Mouse (Mus musculus): ENCODE data around the gene Dpp9. TPM values are rescaled to one million over a fixed set of nuclear protein-coding genes. Genes with fewer than 3 reads are reported as not detected.

The Dpp9 gene
- total and polyA plus RNA-seq, 2 experiments from 2014 or later = 19.5 to 21.9 TPM

DNA sequence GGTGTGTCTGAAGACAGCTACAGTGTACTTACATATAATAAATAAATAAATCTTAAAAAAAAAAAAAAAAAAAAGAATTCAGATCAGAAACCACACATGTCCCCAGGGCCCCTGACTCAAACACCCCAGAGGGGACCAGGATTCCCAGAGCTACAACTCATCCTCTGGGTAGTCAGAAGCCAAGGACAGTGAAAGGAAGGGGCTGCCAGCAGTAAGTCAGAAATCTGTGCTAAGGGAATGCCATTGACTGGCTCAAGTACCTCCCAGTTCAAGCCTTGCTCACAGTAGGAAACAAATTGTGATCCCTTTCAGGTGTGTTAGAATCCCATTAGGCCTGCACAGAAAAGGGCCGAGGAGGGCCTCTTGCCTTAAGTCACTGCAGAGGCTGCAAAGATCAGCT lies 4.5 kb downstream of the Dpp9 start:
- no peak overlapping the region for H3K4me3 ChIP-seq (ENCODE audit: low read depth, low read length)
- TF ChIP-seq CTCF (IDR thresholded peaks at IDR 0.05; ENCODE audit: low read depth) = no peak
- 58% methylated on average over 1 of the region's 1 CpGs for WGBS
- no peaks in the 10 kb centered on the region for H3K9me3 ChIP-seq (ENCODE audit: low read length)
- no peak overlapping the region for H3K4me2 ChIP-seq (ENCODE audit: low read depth)
- DNase-seq (no peak), ATAC-seq (no peak)
- H3K27me3 ChIP-seq (ENCODE audit: insufficient read depth, low read length) = no peaks in the 10 kb centered on the region
- no peak overlapping the region for H3K27ac ChIP-seq (ENCODE audit: low read depth, low read length)
- peaks cover 15% of the 10 kb centered on the region for H3K4me1 ChIP-seq (ENCODE audit: insufficient read depth)
- H3K9ac ChIP-seq = no peak overlapping the region
- H3K36me3 ChIP-seq (ENCODE audit: insufficient read depth) = peaks cover 31% of the 10 kb centered on the region

DNA sequence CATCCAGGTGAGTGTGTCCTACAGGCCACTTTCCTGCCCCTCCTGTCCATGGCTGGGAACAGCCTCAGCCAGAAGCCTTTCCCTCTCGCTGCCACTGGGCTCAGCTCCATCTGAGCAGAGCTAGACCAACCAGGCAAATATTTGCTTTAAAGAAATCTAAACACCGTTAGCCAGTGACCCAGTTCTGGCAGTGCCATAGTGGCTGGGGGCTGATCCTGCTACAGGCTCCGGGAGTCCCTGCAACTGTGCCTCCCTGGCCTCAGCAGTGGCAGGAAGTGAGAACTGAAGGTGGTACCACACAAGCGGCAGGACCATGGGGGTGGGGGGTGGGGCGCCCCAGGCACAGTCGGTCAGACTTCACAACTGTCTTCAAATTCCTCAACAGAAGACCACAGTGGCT lies 6.0 kb downstream of the Dpp9 start:
- Histone ChIP-seq H3K27ac (ENCODE audit: low read depth, low read length) (no peak overlapping the region), H3K4me2 (ENCODE audit: low read depth) (no peak overlapping the region), H3K27me3 (ENCODE audit: insufficient read depth, low read length) (no peaks in the 10 kb centered on the region), H3K4me3 (ENCODE audit: low read depth, low read length) (no peak overlapping the region), H3K4me1 (ENCODE audit: insufficient read depth) (peaks cover 11% of the 10 kb centered on the region), H3K9me3 (ENCODE audit: low read length) (no peaks in the 10 kb centered on the region), H3K9ac (no peak overlapping the region), H3K36me3 (ENCODE audit: insufficient read depth) (peaks cover 45% of the 10 kb centered on the region)
- 68% methylated on average over 6 of the region's 6 CpGs for whole genome bisulfite sequencing
- TF ChIP-seq CTCF (IDR thresholded peaks at IDR 0.05; ENCODE audit: low read depth) = no peak
- no peak for DNase-seq
- no peak for ATAC-seq

DNA sequence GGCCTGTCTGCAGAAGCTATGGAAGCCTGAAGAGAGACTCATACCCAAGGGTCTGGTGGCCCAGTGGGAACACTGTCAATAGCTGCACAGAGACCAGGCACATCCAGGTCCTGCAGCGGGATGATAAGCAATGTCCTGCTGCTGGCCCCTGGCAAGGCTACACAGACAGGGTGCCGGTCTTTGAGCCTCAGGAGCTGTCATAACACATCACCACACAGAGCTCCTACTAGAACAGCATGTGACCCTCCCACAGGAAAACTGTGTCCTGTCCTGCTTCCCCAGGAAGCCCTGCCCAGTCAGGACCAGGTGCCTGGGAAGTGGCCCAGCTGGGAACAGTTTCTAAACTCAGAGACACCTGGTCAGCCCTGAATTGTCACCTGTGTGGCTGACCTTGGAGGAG lies 7.6 kb downstream of the Dpp9 start:
- 85% methylated on average over 2 of the region's 2 CpGs for WGBS
- H3K9me3 ChIP-seq (ENCODE audit: low read length) = no peaks in the 10 kb centered on the region
- H3K27ac ChIP-seq (ENCODE audit: low read depth, low read length) = no peak overlapping the region
- H3K36me3 ChIP-seq (ENCODE audit: insufficient read depth) = peaks cover 61% of the 10 kb centered on the region
- no peak for TF ChIP-seq CTCF (IDR thresholded peaks at IDR 0.05; ENCODE audit: low read depth)
- no peak overlapping the region for H3K4me2 ChIP-seq (ENCODE audit: low read depth)
- no peak for ATAC-seq
- no peaks in the 10 kb centered on the region for H3K27me3 ChIP-seq (ENCODE audit: insufficient read depth, low read length)
- H3K4me1 ChIP-seq (ENCODE audit: insufficient read depth) = no peaks in the 10 kb centered on the region
- no peak overlapping the region for H3K4me3 ChIP-seq (ENCODE audit: low read depth, low read length)
- H3K9ac ChIP-seq = no peak overlapping the region
- DNase-seq = no peak

DNA sequence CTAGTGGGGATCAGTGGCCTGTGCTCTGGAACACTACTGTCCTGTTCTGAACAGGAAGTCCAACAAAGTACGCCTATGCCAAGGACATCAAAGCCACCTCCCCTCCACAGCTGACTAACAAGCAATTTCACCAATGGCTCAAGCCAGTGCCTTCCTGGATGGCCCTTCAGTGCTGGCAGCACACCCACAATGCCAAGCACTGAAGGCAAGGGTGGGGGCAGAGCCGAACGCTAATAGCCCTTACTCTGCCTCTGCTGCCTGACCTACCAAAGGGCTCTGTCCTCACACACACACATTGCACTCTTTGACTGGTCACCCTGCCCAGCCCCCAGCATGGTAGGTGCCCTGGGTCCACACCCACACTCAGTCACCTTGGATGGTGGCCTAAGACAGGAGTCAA lies 9.9 kb downstream of the Dpp9 start:
- no peak for TF ChIP-seq CTCF (IDR thresholded peaks at IDR 0.05; ENCODE audit: low read depth)
- Histone ChIP-seq H3K4me1 (ENCODE audit: insufficient read depth) (no peaks in the 10 kb centered on the region), H3K36me3 (ENCODE audit: insufficient read depth) (peaks cover 83% of the 10 kb centered on the region), H3K4me3 (ENCODE audit: low read depth, low read length) (no peak overlapping the region), H3K9me3 (ENCODE audit: low read length) (no peaks in the 10 kb centered on the region), H3K4me2 (ENCODE audit: low read depth) (no peak overlapping the region), H3K27ac (ENCODE audit: low read depth, low read length) (no peak overlapping the region), H3K27me3 (ENCODE audit: insufficient read depth, low read length) (no peaks in the 10 kb centered on the region), H3K9ac (no peak overlapping the region)
- DNase-seq (no peak), ATAC-seq (no peak)
- WGBS = 85% methylated on average over 3 of the region's 3 CpGs

DNA sequence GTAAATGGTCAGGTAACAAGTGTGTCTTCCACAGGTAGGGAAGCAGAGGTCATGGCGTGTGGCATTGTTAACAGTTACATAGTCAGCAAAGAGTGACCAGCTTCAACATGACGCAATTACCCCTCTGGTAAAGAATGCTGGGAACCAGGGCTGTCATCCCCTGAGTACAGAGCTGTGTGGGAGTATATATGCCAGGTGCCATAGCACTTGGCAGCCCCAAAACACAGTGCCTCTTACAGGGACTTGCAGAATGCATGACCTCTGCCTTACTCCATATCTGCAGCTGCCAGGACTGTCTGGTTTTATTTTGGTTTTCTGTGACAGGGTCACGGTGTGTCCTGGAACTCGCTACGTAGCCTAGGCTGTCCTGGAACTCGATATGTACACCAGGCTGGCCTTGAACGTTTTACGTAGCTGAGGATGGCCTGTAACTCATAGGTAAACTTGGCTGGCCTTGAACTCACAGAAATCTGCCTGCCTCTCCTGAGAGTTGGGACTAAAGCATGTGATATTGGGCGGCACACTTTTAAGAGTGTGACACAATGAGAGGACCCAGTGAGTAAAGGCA lies 10.7 kb downstream of the Dpp9 start:
- H3K4me2 ChIP-seq (ENCODE audit: low read depth) = no peak overlapping the region
- no peak overlapping the region for H3K27ac ChIP-seq (ENCODE audit: low read depth, low read length)
- ATAC-seq (no peak), DNase-seq (no peak)
- H3K36me3 ChIP-seq (ENCODE audit: insufficient read depth) = peaks cover 91% of the 10 kb centered on the region
- H3K9me3 ChIP-seq (ENCODE audit: low read length) = no peaks in the 10 kb centered on the region
- no peak for TF ChIP-seq CTCF (IDR thresholded peaks at IDR 0.05; ENCODE audit: low read depth)
- no peaks in the 10 kb centered on the region for H3K4me1 ChIP-seq (ENCODE audit: insufficient read depth)
- H3K4me3 ChIP-seq (ENCODE audit: low read depth, low read length) = no peak overlapping the region
- H3K27me3 ChIP-seq (ENCODE audit: insufficient read depth, low read length) = no peaks in the 10 kb centered on the region
- H3K9ac ChIP-seq = no peak overlapping the region
- WGBS = 95% methylated on average over 9 of the region's 9 CpGs

DNA sequence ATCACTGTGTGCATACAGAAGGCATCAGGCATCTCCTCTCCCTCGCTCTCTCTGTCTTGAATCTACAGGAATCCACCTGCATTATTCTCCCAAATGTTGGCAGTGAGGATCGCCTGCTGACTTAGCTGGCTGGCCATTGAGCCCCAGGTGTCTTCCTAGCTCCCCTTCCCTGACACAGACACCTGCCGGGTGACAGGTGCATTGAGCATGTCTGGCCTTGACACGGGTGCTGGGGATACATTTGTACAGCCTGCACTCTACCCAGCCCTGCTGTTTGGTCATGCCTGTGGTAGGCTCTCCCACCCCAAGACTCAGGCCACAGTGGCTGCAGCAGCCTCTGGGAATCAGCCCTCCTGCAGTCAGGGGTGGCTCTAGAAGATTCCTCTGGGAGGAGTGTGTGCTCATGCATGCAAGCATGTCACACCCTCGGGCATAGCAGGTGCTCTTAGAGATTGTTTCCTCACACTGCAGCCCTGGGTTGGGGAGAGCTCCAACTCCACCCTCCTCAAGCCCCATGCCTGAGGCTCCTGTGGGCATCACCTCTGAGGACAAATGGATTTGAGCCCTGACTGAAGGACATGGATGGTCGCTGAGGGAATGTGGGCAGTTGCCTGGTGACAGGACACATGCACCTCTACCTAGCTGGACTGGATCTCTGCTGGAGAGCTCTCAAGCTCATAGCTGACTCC lies 11.6 kb downstream of the Dpp9 start:
- Histone ChIP-seq H3K27me3 (ENCODE audit: insufficient read depth, low read length) (no peaks in the 10 kb centered on the region), H3K9ac (no peak overlapping the region), H3K9me3 (ENCODE audit: low read length) (no peaks in the 10 kb centered on the region), H3K4me2 (ENCODE audit: low read depth) (no peak overlapping the region), H3K36me3 (ENCODE audit: insufficient read depth) (peaks cover 98% of the 10 kb centered on the region), H3K4me1 (ENCODE audit: insufficient read depth) (no peaks in the 10 kb centered on the region), H3K4me3 (ENCODE audit: low read depth, low read length) (no peak overlapping the region), H3K27ac (ENCODE audit: low read depth, low read length) (no peak overlapping the region)
- WGBS = 85% methylated on average over 6 of the region's 6 CpGs
- ATAC-seq (no peak), DNase-seq (no peak)
- TF ChIP-seq CTCF (IDR thresholded peaks at IDR 0.05; ENCODE audit: low read depth) = no peak

DNA sequence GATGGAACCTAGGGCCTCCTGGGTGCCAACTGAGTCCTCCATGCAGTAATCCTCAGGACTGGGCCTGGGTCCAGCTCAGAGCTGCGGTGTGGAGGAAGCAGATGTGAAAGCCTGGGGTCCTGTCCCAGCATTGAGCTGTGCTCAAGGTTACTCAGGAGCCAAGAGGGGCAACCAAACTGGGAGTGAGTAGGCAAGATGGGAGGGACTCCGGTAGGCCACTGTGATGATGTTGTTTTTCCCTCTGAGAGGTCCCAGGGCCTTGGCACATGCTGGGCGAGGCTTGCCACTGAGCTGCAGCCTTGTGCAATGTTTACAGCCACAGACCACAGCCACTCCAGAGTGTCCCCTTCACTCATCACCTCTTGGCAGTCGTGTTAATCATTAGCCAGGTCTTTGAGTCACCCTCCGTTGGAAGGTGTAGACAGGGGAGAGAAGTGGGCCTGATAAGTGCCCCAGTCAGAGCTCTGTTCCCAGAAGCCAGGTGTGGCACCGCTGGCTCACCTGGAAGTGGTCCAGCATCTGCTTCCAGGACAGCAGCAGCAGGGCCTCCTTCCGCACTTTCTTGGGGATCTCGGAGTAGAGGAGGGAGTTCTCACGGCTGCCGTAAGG lies 12.3 kb downstream of the Dpp9 start:
- Histone ChIP-seq H3K9me3 (ENCODE audit: low read length) (no peaks in the 10 kb centered on the region), H3K36me3 (ENCODE audit: insufficient read depth) (peaks cover 97% of the 10 kb centered on the region), H3K27ac (ENCODE audit: low read depth, low read length) (no peak overlapping the region), H3K4me2 (ENCODE audit: low read depth) (no peak overlapping the region), H3K4me1 (ENCODE audit: insufficient read depth) (no peaks in the 10 kb centered on the region), H3K9ac (no peak overlapping the region), H3K27me3 (ENCODE audit: insufficient read depth, low read length) (no peaks in the 10 kb centered on the region), H3K4me3 (ENCODE audit: low read depth, low read length) (no peak overlapping the region)
- WGBS = 91% methylated on average over 10 of the region's 10 CpGs
- ATAC-seq (no peak), DNase-seq (no peak)
- TF ChIP-seq CTCF (IDR thresholded peaks at IDR 0.05; ENCODE audit: low read depth) = no peak

Data from forebrain, postnatal 0 days (tissue).